Mouse (Mus musculus) embryonic fibroblast, embryonic 13.5 days (primary cell): ENCODE results near the gene Olfr12.

ENCODE experiments used
- CTCF ChIP-seq: IDR thresholded peaks from 2 replicates; pipeline ENCODE4 v1.5.1; 2011; ENCODE audit warnings: mild to moderate bottlenecking, control low read depth, low read length, moderate library complexity, borderline replicate concordance; ENCODE audit not compliant: insufficient read depth
- POLR2A ChIP-seq: IDR thresholded peaks from 2 replicates; pipeline ENCODE4 v1.6.1; 2011; ENCODE audit warnings: low read depth, mild to moderate bottlenecking, control low read depth, low read length, moderate library complexity

GRCm38 (mm10) chr1:92669430-92669829 is 51.8 kb downstream of the Olfr12 start:
- TF ChIP-seq CTCF (no peak), POLR2A (no peak)
